Mouse (Mus musculus) liver, embryonic 16.5 days (tissue): ENCODE data around the gene Efna3. TPM values are rescaled to one million over a fixed set of nuclear protein-coding genes. Genes with fewer than 3 reads are reported as not detected.

Experiments used
- ATAC-seq: fragments of 200-750 bp; cut with Nextera tagmentation; 2 replicates; pipeline ENCODE4 v1.8.0; 2017; ENCODE audit warnings: low read depth, mild to moderate bottlenecking, moderate number of reproducible peaks, moderate library complexity
- H3K27ac ChIP-seq: fragments of 300-500 bp; sonication (generic); 2 replicates; pipeline ENCODE4 v1.5.1; 2014; ENCODE audit warnings: mild to moderate bottlenecking, low read length
- H3K27me3 ChIP-seq: fragments of 300-500 bp; sonication (generic); 2 replicates; pipeline ENCODE4 v1.6.1; 2014; ENCODE audit warnings: low read depth, low read length, mixed read lengths; ENCODE audit not compliant: control insufficient read depth, insufficient read depth
- H3K36me3 ChIP-seq: fragments of 300-500 bp; sonication (generic); 2 replicates; pipeline ENCODE4 v1.6.1; 2014; ENCODE audit warnings: mild to moderate bottlenecking; ENCODE audit not compliant: control insufficient read depth, insufficient read depth
- H3K4me1 ChIP-seq: fragments of 300-500 bp; sonication (generic); 2 replicates; pipeline ENCODE4 v1.6.1; 2014; ENCODE audit warnings: low read depth, low read length, mixed read lengths; ENCODE audit not compliant: control insufficient read depth
- H3K4me2 ChIP-seq: fragments of 300-500 bp; sonication (generic); 2 replicates; pipeline ENCODE4 v1.6.1; 2014; ENCODE audit warnings: low read depth, low read length, mixed read lengths
- H3K4me3 ChIP-seq: fragments of 300-500 bp; sonication (generic); 2 replicates; pipeline ENCODE4 v1.5.1; 2014; ENCODE audit warnings: low read depth, mild to moderate bottlenecking, low read length
- H3K9ac ChIP-seq: fragments of 300-500 bp; sonication (generic); 2 replicates; pipeline ENCODE4 v1.6.1; 2014; ENCODE audit warnings: low read depth, low read length
- H3K9me3 ChIP-seq: fragments of 300-500 bp; sonication (generic); replicated peaks from 2 replicates; pipeline ENCODE4 v1.6.1; 2016; ENCODE audit warnings: low read length; ENCODE audit not compliant: control insufficient read depth
- WGBS: fragments of 180-500 bp; shearing (Covaris S2); extraction: QIAGEN DNeasy Blood & Tissue Kit; methylation state at CpG from one replicate; pipeline ENCODE4 v1.1.7; 2014; ENCODE audit not compliant: insufficient replicate concordance; 5-methylcytosine and 5-hydroxymethylcytosine counted together
- polyA plus RNA-seq: library from polyadenylated mRNA; unstranded; fragments of >200 nt; fragmentation: Nextera tagmentation; extraction: Ambion mirVana; gene quantifications from 2 replicates; pipeline ENCODE4 v1.2.1, GENCODE M21; 2015

The Efna3 gene
- polyA plus RNA-seq, 1 experiment from 2014 or later: 0.94 TPM

DNA sequence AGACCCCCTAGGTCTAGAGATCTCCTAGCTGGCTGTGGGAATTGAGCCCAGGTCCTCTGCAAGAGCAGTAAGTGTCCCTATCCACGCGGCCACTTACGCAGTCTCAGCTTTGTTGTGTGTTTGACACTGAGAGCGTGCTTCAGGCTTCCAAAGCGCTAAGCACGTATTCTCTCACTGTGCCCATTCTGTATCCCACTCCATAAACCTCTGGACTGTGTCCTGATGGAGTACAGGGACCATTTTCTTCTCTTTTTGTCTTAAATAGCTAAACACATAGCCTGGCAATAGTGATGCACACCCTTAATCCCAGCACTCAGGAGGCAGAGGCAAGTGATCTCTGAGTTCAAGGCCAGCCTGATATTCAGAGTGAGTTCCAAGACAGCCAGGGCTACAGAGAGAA lies 23.9 kb downstream of the Efna3 start:
- Histone ChIP-seq H3K4me3 (no peak overlapping the region), H3K9ac (no peak overlapping the region), H3K27ac (no peak overlapping the region), H3K4me2 (no peak overlapping the region), H3K36me3 (no peaks in the 10 kb centered on the region), H3K27me3 (no peaks in the 10 kb centered on the region), H3K9me3 (no peaks in the 10 kb centered on the region), H3K4me1 (no peaks in the 10 kb centered on the region; the same call in 1 of the 2 replicates)
- 69% methylated on average over 6 of the region's 6 CpGs for WGBS
- ATAC-seq: no peak

DNA sequence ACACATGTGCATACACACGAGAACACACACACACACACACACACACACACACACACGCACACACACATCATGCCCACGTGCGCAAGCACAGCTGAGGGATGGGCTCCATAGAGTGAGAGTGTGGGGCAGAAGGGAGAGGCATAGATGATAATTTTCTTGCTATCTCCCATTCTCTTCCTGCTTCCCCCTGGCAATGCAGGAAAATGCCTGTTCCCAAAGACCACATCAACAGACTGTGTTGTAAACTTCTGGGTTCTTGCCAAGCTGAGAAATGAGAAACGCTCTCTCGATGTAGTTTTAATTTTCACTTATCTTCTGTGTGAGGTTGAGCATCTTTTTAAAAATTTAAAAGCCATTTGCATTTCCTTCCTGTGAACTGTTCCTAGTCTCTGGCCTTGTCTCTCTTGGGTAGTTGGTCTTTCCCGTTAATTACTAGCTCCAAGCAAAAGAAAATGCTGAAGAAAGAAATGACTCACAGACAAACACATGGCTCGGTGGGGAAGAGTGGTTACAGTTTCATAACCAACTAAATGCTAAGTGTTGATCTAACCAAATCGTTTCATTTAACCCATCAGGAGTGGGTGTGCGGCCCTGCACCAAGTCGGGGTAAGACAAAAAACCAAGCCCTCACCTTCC lies 25.9 kb downstream of the Efna3 start:
- Histone ChIP-seq H3K9ac (no peak overlapping the region), H3K4me2 (no peak overlapping the region), H3K27me3 (no peaks in the 10 kb centered on the region), H3K4me3 (no peak overlapping the region), H3K27ac (no peak overlapping the region), H3K4me1 (no peaks in the 10 kb centered on the region; the same call in 1 of the 2 replicates), H3K9me3 (no peaks in the 10 kb centered on the region), H3K36me3 (no peaks in the 10 kb centered on the region)
- ATAC-seq: no peak
- 57% methylated on average over 11 of the region's 11 CpGs for WGBS

DNA sequence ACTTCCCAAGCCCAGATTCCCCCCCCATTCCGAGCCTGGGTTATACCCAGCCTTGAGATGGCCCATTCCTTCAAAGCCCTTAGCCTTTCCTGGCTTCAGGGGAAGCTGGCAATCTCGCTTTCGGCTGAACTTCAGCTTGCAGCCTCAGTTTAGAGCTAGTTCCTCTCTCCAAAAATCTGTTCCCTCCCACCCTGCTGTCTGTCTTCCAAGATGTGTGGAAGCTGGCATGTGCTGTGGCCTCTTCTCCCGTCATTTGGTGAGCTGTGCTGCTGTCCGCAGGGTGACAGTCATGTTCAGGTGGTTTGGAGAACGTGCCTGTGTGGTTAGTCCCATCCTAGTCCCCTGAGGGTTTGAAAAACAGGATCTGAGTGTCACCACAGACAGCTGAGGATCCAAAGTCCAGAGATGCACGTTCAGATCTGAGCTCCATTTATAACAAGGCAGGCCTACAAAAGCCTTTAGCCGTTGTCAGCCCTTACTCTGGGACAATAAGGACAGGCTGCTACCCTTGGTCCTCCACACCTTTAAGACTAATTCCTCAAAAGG lies 27.0 kb downstream of the Efna3 start:
- 50% methylated on average over 8 of the region's 8 CpGs for WGBS
- H3K4me2 ChIP-seq: no peak overlapping the region

DNA sequence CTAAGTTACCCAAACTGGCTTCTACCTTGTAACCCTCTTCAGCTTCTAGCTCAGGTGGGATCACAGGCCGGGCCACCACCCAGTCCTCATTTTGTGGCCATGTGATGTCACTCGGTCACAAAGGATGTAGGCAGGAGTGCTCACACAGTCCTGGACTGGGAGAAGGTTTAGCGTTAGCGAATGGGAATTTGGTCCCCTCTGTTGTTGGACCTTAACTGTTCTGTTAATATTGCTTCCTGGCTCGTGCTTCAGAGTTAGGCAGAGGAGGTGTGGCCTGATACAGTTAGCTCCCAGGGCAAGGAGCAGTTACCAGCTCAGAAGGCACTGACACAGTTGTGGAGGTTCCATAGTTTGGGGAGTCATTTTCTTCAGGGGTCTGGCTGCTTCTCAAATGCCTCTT lies 28.6 kb downstream of the Efna3 start:
- ATAC-seq: peak; percentile 35
- Histone ChIP-seq H3K36me3 (no peaks in the 10 kb centered on the region), H3K4me2 (no peak overlapping the region), H3K27ac (peak overlapping the region; percentile 73), H3K4me1 (no peaks in the 10 kb centered on the region; the same call in 1 of the 2 replicates), H3K4me3 (no peak overlapping the region), H3K9me3 (no peaks in the 10 kb centered on the region), H3K27me3 (no peaks in the 10 kb centered on the region), H3K9ac (no peak overlapping the region)
- 50% methylated on average over 5 of the region's 5 CpGs for WGBS

More for the DNA sequence above, 27.0 kb downstream of the Efna3 start:
- no peak overlapping the region for H3K9ac ChIP-seq
- no peak overlapping the region for H3K4me3 ChIP-seq
- H3K4me1 ChIP-seq: no peaks in the 10 kb centered on the region; the same call in 1 of the 2 replicates
- ATAC-seq: no peak
- H3K27ac ChIP-seq: no peak overlapping the region
- no peaks in the 10 kb centered on the region for H3K36me3 ChIP-seq
- H3K9me3 ChIP-seq: no peaks in the 10 kb centered on the region
- H3K27me3 ChIP-seq: no peaks in the 10 kb centered on the region

DNA sequence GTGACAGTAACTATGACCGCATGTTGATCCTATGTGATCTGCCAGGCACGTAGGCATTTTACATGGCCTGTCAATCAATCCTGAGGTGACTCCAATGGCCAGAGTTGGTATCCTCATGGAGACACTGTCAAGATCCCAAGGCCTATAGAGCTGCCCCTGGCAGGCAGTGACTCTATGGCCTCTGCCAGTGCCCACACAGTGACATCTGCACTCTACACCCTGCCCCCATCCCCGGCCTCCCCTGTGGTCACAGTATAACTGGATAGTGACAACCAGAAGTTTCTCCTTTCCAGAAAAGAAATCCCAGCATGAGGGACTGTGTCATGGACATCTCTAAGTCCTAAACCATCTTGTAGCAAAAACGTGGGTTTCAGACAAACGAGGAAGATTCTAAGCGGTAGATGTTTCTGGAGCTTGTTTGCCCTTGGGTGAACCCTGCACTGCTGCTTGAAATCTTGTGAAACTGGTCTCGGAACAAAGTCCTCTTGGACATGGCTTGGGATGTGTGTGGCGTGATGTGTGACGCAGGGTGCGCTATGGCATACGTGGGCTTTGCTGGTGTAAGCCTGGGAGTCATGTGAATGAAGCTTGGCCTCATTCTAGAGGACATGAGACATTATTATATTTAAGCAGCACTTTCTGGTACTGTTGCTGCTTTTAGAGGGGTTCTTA lies 29.4 kb downstream of the Efna3 start:
- Histone ChIP-seq H3K9ac (no peak overlapping the region), H3K9me3 (no peaks in the 10 kb centered on the region), H3K27ac (peak overlapping the region; percentile 73), H3K27me3 (no peaks in the 10 kb centered on the region), H3K4me3 (no peak overlapping the region), H3K36me3 (no peaks in the 10 kb centered on the region), H3K4me2 (no peak overlapping the region), H3K4me1 (no peaks in the 10 kb centered on the region; the same call in 1 of the 2 replicates)
- ATAC-seq: peak; percentile 89
- WGBS: 60% methylated on average over 11 of the region's 11 CpGs

DNA sequence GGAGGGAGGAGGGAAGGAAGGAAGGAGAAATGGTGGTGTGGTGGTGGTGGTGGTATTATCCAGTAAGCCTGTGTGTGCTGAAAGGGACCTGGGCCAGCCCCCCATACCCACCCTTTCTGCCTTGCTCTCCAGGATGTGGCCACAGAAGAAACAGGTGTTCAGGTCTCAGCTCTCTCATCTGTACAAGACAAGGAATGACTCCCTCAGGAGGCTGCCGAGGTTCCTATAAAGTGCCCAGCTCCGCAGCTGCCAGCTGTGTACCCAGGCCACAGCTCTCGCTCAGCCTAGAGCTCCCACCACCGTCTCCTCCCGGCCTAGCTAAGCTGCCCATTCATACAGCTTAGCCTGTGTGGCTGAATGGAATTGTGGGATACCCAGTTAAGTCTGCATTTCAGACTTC lies 30.5 kb downstream of the Efna3 start:
- H3K9me3 ChIP-seq: no peaks in the 10 kb centered on the region
- no peaks in the 10 kb centered on the region for H3K36me3 ChIP-seq
- 59% methylated on average over 5 of the region's 5 CpGs for WGBS
- H3K4me2 ChIP-seq: no peak overlapping the region
- H3K27me3 ChIP-seq: no peaks in the 10 kb centered on the region
- no peak overlapping the region for H3K4me3 ChIP-seq
- H3K27ac ChIP-seq: no peak overlapping the region
- ATAC-seq: no peak
- H3K9ac ChIP-seq: no peak overlapping the region
- H3K4me1 ChIP-seq: no peaks in the 10 kb centered on the region; the same call in 1 of the 2 replicates

DNA sequence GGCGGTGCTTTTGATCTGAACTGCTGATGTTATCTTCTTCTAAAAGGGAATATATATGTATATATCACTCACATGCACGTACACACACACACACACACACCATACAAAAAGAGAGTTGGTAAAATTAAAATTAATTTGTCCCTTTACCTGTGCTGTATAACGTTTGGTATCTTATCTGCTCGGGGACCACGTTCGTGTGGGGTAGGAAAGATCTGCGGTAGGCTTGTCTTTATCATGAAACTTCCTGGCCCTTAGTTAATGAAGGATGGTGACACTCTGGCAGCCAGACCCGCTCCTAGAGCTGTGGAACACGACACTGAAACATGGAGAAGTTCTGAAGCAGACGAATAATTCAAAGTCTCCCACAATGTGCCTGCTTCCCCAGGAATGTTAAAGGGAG lies 30.9 kb downstream of the Efna3 start:
- ATAC-seq: no peak
- Histone ChIP-seq H3K27me3 (no peaks in the 10 kb centered on the region), H3K27ac (no peak overlapping the region), H3K4me1 (no peaks in the 10 kb centered on the region; the same call in 1 of the 2 replicates), H3K4me3 (no peak overlapping the region), H3K9ac (no peak overlapping the region), H3K9me3 (no peaks in the 10 kb centered on the region), H3K4me2 (no peak overlapping the region), H3K36me3 (no peaks in the 10 kb centered on the region)
- WGBS: 26% methylated on average over 10 of the region's 10 CpGs

DNA sequence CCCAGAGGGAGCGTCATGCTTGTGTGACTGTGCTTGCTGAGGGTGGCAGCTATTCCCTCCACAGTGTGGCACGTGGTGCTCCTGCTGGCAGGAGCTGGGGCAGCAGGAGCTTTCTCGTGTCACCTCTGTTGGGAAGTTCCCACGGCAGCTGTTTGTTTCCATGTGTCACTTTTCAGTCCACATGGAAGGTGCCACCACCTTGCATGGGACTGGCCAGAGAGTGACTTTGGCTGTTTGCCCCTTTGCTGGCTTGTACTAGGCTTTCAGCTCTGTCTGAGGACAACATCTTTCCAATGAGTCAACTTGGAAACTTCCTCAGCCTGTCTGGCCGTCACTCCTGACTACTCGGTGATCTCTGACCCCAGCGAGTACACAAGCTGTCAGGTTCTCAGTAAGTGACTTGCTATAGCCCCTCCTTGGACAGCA lies 34.2 kb downstream of the Efna3 start:
- no peak overlapping the region for H3K27ac ChIP-seq
- H3K36me3 ChIP-seq: no peaks in the 10 kb centered on the region
- H3K4me2 ChIP-seq: no peak overlapping the region
- no peak for ATAC-seq
- H3K4me1 ChIP-seq: no peaks in the 10 kb centered on the region
- H3K27me3 ChIP-seq: no peaks in the 10 kb centered on the region
- H3K9ac ChIP-seq: no peak overlapping the region
- H3K9me3 ChIP-seq: no peaks in the 10 kb centered on the region
- H3K4me3 ChIP-seq: no peak overlapping the region
- 41% methylated on average over 7 of the region's 7 CpGs for WGBS

DNA sequence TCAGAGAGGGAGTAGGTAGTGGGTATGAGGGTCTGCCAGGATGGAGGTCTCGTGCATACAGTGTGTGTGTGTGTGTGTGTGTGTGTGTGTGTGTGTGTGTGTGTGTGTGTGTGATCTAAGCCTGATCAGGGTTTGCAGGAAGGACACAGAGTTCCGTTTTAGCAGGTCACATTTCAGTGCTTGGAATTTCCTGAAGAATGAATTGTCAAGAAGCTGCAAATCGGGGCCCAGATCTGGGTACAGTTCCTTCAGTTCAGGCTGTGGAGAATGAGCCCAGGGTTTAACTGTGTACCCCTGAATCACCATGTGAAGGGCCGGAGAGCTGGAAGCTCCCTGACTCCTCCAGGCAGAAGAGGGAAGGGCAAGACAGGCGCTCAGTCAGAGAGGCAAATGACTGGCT lies 35.5 kb downstream of the Efna3 start:
- no peak overlapping the region for H3K4me3 ChIP-seq
- ATAC-seq: no peak
- H3K4me2 ChIP-seq: no peak overlapping the region
- 28% methylated on average over 5 of the region's 5 CpGs for WGBS
- H3K27ac ChIP-seq: no peak overlapping the region
- H3K9me3 ChIP-seq: no peaks in the 10 kb centered on the region
- H3K27me3 ChIP-seq: no peaks in the 10 kb centered on the region; the same call in 1 of the 2 replicates
- no peaks in the 10 kb centered on the region for H3K4me1 ChIP-seq
- no peak overlapping the region for H3K9ac ChIP-seq
- H3K36me3 ChIP-seq: no peaks in the 10 kb centered on the region
